Mouse (Mus musculus) embryonic fibroblast, embryonic 13.5 days (primary cell): ENCODE data around the gene Fam166b.

Experiments used
- CTCF ChIP-seq: IDR thresholded peaks from 2 replicates; pipeline ENCODE4 v1.5.1; 2011; ENCODE audit warnings: mild to moderate bottlenecking, control low read depth, low read length, moderate library complexity, borderline replicate concordance; ENCODE audit not compliant: insufficient read depth
- POLR2A ChIP-seq: IDR thresholded peaks from 2 replicates; pipeline ENCODE4 v1.6.1; 2011; ENCODE audit warnings: low read depth, mild to moderate bottlenecking, control low read depth, low read length, moderate library complexity

GRCm38 (mm10) chr4:43427501-43428179 lies 1.3 kb downstream of the Fam166b start:
- TF ChIP-seq POLR2A: no peak
- no peak for TF ChIP-seq CTCF
